Mouse (Mus musculus) cortical plate, adult 2 months (tissue): ENCODE data around the gene Gm49403.

Experiments
- CTCF ChIP-seq: fragments of 200-500 bp; IDR thresholded peaks from 2 replicates; pipeline ENCODE4 v1.5.1; 2011; ENCODE audit warnings: mild to moderate bottlenecking, control low read depth, low read length; ENCODE audit not compliant: insufficient read depth; ENCODE audit errors: extremely low read depth
- POLR2A ChIP-seq: fragments of 200-500 bp; IDR thresholded peaks from 2 replicates; pipeline ENCODE4 v1.6.1; 2011; ENCODE audit warnings: mild to moderate bottlenecking, low read length, control low read depth; ENCODE audit not compliant: insufficient read depth; ENCODE audit errors: extremely low read depth

DNA sequence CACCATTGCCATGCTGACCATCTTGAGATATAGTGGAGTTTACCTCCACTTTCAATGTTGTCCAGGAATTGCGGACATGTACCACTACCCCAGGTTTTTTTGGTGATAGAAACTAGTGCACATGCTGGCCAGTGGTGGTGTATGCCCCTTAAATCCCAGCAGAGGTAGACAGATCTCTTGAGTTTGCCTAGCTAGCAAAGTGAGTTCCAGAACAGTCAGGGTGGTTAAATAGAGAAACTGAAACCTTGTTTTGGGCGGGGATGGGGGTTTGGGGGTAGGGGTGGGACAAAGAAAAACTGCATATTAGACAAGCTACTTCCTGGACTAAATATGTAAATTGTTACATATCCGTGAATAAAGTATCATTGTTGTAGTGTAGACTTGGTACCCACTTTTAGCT, 35.3 kb downstream of the Gm49403 start:
- no peak for TF ChIP-seq POLR2A
- TF ChIP-seq CTCF = no peak
